Mouse (Mus musculus) brain, adult 10 weeks (tissue): ENCODE data around the gene Fam50a. TPM values are rescaled to one million over a fixed set of nuclear protein-coding genes. Genes with fewer than 3 reads are reported as not detected.

Source experiments
- polyA plus RNA-seq: library from polyadenylated mRNA; stranded (reverse); fragments of 350-450 nt; fragmentation: Illumina TruSeq; extraction: RNeasy Lipid Tissue Mini Kit (QIAGEN cat#74804); gene quantifications from one replicate; pipeline ENCODE4 v1.2.3, GENCODE M21; 2015; ENCODE audit warnings: low read depth, low replicate concordance

Gene Fam50a
- polyA plus RNA-seq, result 37.3 TPM

GRCm38 (mm10) chrX:74312540-74313464 lies at the start of gene Fam50a:
Fam50a (plus strand) TSS chrX:74313033.

GRCm38 (mm10) chrX:74270062-74270901 lies 42.6 kb upstream of the Fam50a start, which contains the start of gene Rpl10:
Rpl10 (plus strand) TSS chrX:74270812.

DNA sequence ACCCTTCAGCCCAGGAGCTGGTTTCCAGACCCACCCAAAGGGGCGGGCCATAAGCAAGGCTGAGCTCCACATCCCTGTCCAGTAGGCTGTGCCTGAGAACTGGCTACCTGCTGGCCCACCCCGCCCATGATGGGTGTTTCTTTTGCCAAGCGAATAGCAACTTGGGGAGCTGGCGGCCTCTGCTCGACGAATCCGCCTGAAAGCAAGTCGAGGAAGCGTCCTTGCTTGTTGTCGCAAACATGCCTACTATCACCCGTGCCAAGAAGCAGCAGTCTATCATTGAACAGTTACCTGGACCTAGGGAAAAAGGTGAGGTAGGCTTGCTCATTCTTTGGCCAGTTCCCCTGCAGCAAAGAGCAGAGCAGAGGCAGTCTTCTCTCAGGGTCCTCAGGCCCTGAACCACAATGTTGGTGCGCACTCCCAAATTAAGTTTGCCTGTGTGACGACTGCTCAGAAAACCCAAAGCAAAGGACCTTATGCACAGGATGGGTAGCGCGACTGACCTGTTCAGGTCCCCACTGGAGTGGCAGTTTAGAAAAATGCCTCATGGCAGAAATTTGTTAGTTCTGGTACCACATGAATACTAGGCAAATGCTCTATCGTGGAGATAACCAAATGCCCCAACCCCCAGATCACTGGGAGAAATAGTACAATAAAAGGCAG lies 31.0 kb upstream of the Fam50a start, which contains the start of the genes Taz and Dnase1l1:
Gene Taz (plus strand): TSS at position 181 of the 663 bp plus-strand sequence.
Gene Dnase1l1 (minus strand): TSS at position 606 of the 663 bp plus-strand sequence.

GRCm38 (mm10) chrX:74296538-74297448 lies 16.0 kb upstream of the Fam50a start, which contains the start of gene Atp6ap1:
Atp6ap1 (plus strand) TSS chrX:74297097.

DNA sequence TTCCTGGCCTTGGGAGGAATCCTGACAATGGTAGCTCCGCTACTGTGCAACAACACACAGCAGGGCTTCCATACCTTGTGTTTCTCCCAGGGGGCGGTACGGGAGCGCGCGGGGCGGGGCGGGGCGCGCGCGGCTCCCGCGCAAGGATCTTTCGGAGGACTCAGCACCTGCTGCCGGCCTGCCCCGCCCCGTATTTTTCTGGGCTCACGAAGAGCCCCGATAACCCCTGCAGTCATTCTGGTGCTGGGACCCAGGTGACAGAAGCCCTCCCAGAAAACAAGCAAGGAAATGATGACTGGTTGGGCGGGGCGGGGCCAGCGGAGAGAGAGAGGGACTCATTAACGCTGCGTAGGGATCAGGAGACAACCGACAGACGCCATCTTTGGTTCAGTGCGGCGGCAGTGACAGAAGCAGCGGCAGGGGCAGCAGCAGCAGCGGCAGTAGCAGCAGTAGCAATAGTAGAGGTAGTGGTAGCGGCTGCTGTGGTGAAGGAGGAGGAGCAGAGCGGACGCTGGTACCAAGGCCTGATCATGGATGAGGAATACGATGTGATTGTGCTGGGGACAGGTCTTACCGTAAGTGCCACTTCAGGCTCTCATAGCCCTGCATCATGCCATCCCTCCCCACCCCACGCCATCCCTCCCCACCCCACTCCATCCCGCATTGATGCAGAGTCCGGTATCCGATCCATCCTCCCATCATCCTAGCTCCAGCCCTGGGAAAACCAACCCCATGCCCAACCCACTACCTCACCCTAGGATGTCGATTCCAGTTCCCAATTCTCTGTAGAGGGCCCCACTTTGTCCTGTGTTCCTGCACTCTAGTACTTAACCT lies 7.7 kb upstream of the Fam50a start, which contains the start of gene Gdi1:
Gene Gdi1 (plus strand): TSS at position 132 of the 834 bp plus-strand sequence.

GRCm38 (mm10) chrX:74328725-74329161 lies 15.9 kb downstream of the Fam50a start, which contains the start of gene Plxna3:
Plxna3 (plus strand) TSS chrX:74329066.

DNA sequence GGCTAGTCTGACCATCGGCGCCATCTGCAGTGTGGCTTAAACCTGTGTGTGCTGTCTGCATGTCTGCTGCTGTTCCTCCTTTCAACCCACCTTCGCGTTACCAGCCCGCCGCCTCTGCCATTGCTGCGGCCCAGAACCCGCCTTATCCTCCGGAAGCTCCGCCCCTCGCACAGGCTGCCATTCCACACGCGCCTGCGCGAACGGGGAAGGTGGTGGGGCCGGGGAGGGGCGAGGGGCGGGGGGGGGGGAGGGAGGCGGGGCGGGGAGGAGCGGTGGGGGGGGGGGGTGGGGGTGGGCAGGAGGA lies 40.6 kb downstream of the Fam50a start, which contains the start of gene Lage3:
Gene Lage3 (minus strand): TSS at position 152 of the 304 bp plus-strand sequence.

Other genes with a start within 250 kb of the Fam50a start
- 1.2 TPM for gene Opn1mw, start 185.6 kb upstream of the Fam50a start, polyA plus RNA-seq
- gene Mecp2, start 177.7 kb upstream of the Fam50a start, polyA plus RNA-seq, result 40.9 TPM
- gene Tex28, start 145.2 kb upstream of the Fam50a start, polyA plus RNA-seq, result not detected
- gene Tktl1, start 135.8 kb upstream of the Fam50a start, polyA plus RNA-seq, result 0.24 TPM
- 64.8 TPM for gene Flna, start 63.2 kb upstream of the Fam50a start, polyA plus RNA-seq
- gene Emd, start 58.3 kb upstream of the Fam50a start, polyA plus RNA-seq, result 53.9 TPM
- gene Rpl10, start 42.2 kb upstream of the Fam50a start, polyA plus RNA-seq, result 1,047 TPM
- gene Taz, start 31.1 kb upstream of the Fam50a start, polyA plus RNA-seq, result 66.8 TPM
- gene Dnase1l1, start 30.7 kb upstream of the Fam50a start, polyA plus RNA-seq, result 3.4 TPM
- gene Atp6ap1, start 15.9 kb upstream of the Fam50a start, polyA plus RNA-seq, result 458 TPM
- 590 TPM for gene Gdi1, start 8.0 kb upstream of the Fam50a start, polyA plus RNA-seq
- gene Plxna3, start 16.0 kb downstream of the Fam50a start, polyA plus RNA-seq, result 19.6 TPM
- 45.8 TPM for gene Lage3, start 40.6 kb downstream of the Fam50a start, polyA plus RNA-seq
- gene Ubl4a, start 60.2 kb downstream of the Fam50a start, polyA plus RNA-seq, result 90.0 TPM
- 3.8 TPM for gene Slc10a3, start 60.3 kb downstream of the Fam50a start, polyA plus RNA-seq
- 23.7 TPM for gene Fam3a, start 80.2 kb downstream of the Fam50a start, polyA plus RNA-seq
- 24.7 TPM for gene Ikbkg, start 80.3 kb downstream of the Fam50a start, polyA plus RNA-seq
- 36.5 TPM for gene G6pdx, start 116.2 kb downstream of the Fam50a start, polyA plus RNA-seq
- not detected for gene Gm6880, start 168.4 kb downstream of the Fam50a start, polyA plus RNA-seq